Mouse (Mus musculus): ENCODE measurements at regions not wholly inside any gene's neighbourhood (a gene's known extent, or its start where the extent isn't known, plus 50 kb on each side); places are given as distances from the start of the nearest gene placed in this dataset.

DNA sequence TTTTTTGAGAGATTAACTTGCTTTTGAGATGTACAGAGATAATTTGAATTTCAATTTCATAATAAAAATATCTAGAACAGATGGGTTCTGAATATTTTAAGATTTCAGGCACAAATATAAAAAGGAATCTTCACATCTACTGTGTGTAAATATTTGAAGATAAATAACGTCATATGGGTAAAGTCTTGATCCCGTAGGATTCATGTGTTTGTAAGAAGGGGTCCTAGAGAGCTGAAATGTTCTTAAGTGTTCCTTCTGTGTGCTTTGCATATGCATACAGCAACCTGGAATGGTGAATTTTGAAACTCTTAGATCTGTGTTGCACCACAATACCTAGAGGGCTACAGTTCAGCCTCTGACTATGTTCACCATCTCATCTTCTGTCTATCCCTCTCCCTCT is 131.4 kb upstream of the Slc35b3 start:
- H3K27ac ChIP-seq (replicated peaks), result no peak overlapping the region
- WGBS (ENCODE audit: insufficient replicate concordance), result 61% methylated on average over 2 of the region's 2 CpGs
- H3K9ac ChIP-seq, result no peak overlapping the region
- H3K4me1 ChIP-seq (replicated peaks), result no peaks in the 10 kb centered on the region
- H3K36me3 ChIP-seq (replicated peaks), result no peaks in the 10 kb centered on the region
- H3K4me3 ChIP-seq (replicated peaks), result no peak overlapping the region
- H3K4me2 ChIP-seq, result no peak overlapping the region
- no peak for ATAC-seq (ENCODE audit: insufficient read depth)
- H3K9me3 ChIP-seq (replicated peaks), result no peaks in the 10 kb centered on the region
- H3K27me3 ChIP-seq, result no peaks in the 10 kb centered on the region

DNA sequence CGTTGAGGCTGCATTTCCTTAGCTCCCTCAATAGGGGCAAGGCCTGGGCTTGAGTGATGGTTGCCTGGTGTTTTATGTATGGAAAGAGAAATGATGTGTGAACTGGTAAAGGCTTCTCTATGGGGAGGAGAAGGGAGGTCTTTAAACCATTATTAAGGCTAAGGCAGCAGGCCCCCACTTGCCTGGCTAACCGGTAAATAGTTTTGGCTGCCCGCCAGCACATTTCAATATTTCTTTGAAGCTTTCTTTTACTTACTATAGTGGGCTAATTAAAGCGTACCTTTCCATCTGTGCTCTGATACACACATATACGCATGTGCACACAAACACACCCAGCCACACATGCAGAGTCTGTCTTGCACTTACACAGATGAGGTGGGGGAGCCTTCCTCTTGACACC is 123.9 kb upstream of the Slc35b3 start:
- no peaks in the 10 kb centered on the region for H3K4me1 ChIP-seq (replicated peaks)
- ATAC-seq (ENCODE audit: insufficient read depth), result no peak
- no peaks in the 10 kb centered on the region for H3K27me3 ChIP-seq
- H3K36me3 ChIP-seq (replicated peaks), result no peaks in the 10 kb centered on the region
- H3K9me3 ChIP-seq (replicated peaks), result no peaks in the 10 kb centered on the region
- no peak overlapping the region for H3K27ac ChIP-seq (replicated peaks)
- WGBS (ENCODE audit: insufficient replicate concordance), result 67% methylated on average over 5 of the region's 5 CpGs
- H3K4me3 ChIP-seq (replicated peaks), result no peak overlapping the region
- H3K9ac ChIP-seq, result no peak overlapping the region
- H3K4me2 ChIP-seq, result no peak overlapping the region

DNA sequence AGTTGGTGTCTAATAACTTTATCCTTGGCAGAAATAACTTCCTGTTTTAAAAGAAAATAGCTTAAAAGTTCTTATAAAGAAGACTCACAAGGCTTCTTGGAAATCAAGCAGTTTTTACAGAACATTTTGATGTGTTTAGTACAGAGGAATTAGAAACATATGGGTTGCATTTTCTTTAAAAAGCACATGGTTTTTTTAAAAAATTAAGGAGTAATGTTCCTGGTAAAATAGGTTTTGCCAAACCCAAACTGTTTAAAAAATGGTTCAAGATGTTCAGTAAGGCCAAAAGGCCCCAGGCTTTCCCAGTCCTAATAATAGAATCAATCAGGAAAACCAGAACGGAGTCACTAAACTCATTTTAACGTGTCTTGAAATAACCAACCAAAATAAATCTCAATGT is 113.5 kb upstream of the Slc35b3 start:
- H3K27me3 ChIP-seq, result no peaks in the 10 kb centered on the region
- no peaks in the 10 kb centered on the region for H3K4me1 ChIP-seq (replicated peaks)
- no peak overlapping the region for H3K9ac ChIP-seq
- no peak overlapping the region for H3K27ac ChIP-seq (replicated peaks)
- H3K9me3 ChIP-seq (replicated peaks), result no peaks in the 10 kb centered on the region
- H3K4me3 ChIP-seq (replicated peaks), result no peak overlapping the region
- ATAC-seq (ENCODE audit: insufficient read depth), result no peak
- no peaks in the 10 kb centered on the region for H3K36me3 ChIP-seq (replicated peaks)
- WGBS (ENCODE audit: insufficient replicate concordance), result 65% methylated on average over 2 of the region's 2 CpGs
- H3K4me2 ChIP-seq, result no peak overlapping the region

DNA sequence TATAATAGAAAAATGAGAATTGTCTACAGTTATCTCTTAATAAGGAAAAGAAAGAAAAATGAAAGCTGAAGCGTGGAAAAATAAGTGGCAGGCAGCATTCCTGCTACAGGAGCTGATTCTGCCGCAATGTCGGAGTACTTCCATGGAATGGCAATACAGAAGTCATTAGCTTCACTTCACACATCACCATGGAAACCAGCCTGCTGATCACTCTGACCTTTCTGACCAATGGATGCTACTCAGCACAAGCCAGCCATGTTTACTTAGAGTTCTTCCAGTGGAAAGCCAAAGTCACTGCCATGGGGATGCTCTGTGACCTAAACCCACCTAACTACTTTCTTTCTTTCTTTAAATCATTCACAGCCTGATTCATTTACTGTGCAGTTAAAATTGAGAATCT is 71.6 kb upstream of the Slc35b3 start:
- no peak for ATAC-seq (ENCODE audit: insufficient read depth)

DNA sequence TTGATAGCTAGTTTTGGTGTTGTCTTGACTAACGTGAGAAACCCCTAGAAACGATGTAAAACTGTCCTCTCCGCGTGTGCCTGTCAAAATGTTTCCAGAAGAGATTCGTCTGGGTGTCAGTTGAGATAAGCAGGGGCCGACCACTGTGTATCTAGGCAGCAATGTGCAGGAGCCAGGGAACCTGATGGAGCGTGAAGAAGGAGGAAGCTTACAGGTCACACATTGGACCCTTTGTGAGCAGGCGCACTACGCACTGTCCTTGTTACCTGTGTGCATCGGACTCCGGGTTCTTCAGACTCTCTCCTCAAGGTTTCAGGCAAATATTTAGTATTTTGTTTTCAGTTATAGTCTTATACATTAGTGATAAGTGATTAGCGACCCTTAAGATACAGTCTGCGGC is 59.5 kb upstream of the Slc35b3 start:
- WGBS (ENCODE audit: insufficient replicate concordance), result 59% methylated on average over 13 of the region's 13 CpGs
- no peak overlapping the region for H3K9ac ChIP-seq
- H3K4me3 ChIP-seq (replicated peaks), result no peak overlapping the region
- H3K27me3 ChIP-seq, result no peaks in the 10 kb centered on the region
- H3K27ac ChIP-seq (replicated peaks), result no peak overlapping the region
- no peaks in the 10 kb centered on the region for H3K4me1 ChIP-seq (replicated peaks)
- H3K4me2 ChIP-seq, result no peak overlapping the region
- no peaks in the 10 kb centered on the region for H3K36me3 ChIP-seq (replicated peaks)
- no peak for ATAC-seq (ENCODE audit: insufficient read depth)
- H3K9me3 ChIP-seq (replicated peaks), result no peaks in the 10 kb centered on the region

More for the DNA sequence above, 71.6 kb upstream of the Slc35b3 start:
- no peak overlapping the region for H3K9ac ChIP-seq
- H3K4me2 ChIP-seq, result no peak overlapping the region
- no peaks in the 10 kb centered on the region for H3K27me3 ChIP-seq
- no peaks in the 10 kb centered on the region for H3K36me3 ChIP-seq (replicated peaks)
- no peak overlapping the region for H3K4me3 ChIP-seq (replicated peaks)
- no peak overlapping the region for H3K27ac ChIP-seq (replicated peaks)
- no peaks in the 10 kb centered on the region for H3K4me1 ChIP-seq (replicated peaks)
- 64% methylated on average over 3 of the region's 3 CpGs for WGBS (ENCODE audit: insufficient replicate concordance)
- H3K9me3 ChIP-seq (replicated peaks), result no peaks in the 10 kb centered on the region

DNA sequence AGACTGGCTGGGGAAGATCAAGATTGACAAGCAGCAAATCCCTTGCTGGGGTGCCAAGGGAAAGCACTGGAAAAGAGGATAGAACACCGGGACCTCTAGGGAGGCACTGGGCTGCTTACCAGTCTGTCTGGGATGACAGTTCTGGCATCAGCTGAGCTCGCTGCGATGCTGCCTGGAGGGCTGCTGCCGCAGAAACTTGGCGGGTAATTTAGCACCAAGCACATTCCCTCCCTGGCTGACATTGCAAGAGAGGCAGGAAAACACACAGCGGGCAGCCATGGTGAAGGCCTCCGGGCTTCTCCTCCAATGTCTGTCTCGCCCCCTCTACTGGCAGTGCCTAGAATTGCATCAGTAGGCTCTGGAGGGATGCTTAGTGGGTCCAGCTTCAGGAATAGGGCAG is 51.0 kb upstream of the Slc35b3 start:
- 9% methylated on average over 8 of the region's 8 CpGs for WGBS (ENCODE audit: insufficient replicate concordance)

More for the DNA sequence above, 51.0 kb upstream of the Slc35b3 start:
- Histone ChIP-seq H3K4me2 (0 out of 2 replicates have a peak overlapping the region, but pooled peaks have one; percentile 27), H3K4me3 (replicated peaks) (no peak overlapping the region), H3K27me3 (no peaks in the 10 kb centered on the region), H3K9ac (no peak overlapping the region), H3K27ac (replicated peaks) (no peak overlapping the region), H3K4me1 (replicated peaks) (no peaks in the 10 kb centered on the region), H3K36me3 (replicated peaks) (no peaks in the 10 kb centered on the region), H3K9me3 (replicated peaks) (no peaks in the 10 kb centered on the region)
- no peak for ATAC-seq (ENCODE audit: insufficient read depth)
